Mouse (Mus musculus): Measurements from ENCODE around the gene Zbed4.
"Not testable (repeated sequence)": the region's sequence is repeated elsewhere in the genome, so short reads cannot be mapped to it uniquely, and the experiment has no call there.

Gene Zbed4

DNA sequence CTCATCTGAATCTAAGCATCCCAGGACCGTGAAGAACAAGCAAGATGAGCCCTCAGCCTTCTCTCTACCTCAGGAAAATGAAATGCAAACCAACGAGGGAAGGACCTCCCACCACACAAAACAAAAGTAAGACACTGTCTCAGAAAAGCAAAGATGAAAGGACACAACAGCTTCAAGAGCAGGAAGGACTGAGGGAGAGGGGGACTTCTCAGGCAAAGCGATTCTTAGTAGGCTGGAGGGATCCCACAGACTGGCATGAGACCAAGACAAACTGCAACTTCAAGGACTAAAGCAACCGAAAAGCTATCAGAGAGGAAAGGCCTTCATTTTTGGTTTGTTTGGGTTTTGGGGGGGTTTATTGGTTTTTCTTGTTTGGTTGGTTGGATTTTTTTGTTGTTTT is 15.3 kb upstream of the Zbed4 start:
- DNase-seq (ENCODE audit: low spot score in 2 of 2), result no peak

DNA sequence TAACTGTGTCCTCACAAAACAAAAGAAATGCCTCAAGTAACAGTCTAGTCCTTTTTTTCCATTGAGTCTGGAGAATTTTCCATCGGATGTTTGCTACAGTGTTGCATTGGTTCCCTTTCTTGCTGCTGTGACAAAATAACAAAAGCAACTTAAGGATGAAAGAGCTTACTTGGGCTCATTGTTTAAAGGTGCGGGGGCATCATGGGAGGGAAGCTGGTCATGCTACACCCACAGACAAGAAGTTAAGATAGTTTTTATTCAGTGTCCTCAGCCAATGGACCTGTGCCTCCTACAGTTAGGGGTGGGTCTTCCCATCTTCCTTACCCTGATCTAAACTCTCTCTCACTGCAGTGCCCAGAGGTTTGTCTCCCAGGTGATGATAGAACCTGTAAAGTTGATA is 13.0 kb upstream of the Zbed4 start:
- DNase-seq (ENCODE audit: low spot score in 2 of 2), result no peak

DNA sequence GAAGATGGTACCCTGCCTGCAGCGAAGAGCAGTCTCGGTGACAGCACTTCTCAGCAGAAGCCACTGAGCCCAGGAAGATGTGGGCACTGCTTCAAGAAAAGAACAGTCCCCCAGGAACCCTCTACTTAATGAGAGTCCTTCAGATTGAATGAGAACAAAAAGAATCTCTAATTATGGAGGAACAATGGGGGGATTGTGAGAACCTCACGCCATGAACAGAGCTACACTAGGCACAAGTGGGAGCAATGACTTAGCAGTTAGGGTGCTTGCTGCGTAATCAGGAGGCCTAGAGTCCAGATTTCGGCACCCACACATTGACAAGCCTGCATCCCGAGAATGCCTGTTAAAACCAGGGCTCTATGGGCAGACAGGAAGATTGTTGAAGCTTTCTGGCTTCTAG is 10.1 kb upstream of the Zbed4 start:
- DNase-seq (ENCODE audit: low spot score in 2 of 2), result no peak

DNA sequence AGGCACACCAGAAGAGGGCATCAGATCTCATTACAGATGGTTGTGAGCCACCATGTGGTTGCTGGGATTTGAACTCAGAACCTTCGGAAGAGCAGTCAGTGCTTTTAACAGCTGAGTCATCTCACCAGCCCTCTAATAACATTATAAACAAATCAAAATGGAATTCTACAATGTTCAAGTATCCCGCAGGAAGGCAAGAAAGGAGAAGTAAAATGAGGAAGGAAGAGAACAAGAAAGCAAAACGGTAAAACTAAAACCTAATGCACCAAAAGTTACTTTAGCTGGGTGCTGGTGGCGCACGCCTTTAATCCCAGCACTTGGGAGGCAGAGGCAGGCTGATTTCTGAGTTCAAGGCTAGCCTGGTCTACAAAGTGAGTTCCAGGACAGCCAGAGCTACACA is 8.1 kb upstream of the Zbed4 start:
- not testable (repeated sequence) for DNase-seq (ENCODE audit: low spot score in 2 of 2)

DNA sequence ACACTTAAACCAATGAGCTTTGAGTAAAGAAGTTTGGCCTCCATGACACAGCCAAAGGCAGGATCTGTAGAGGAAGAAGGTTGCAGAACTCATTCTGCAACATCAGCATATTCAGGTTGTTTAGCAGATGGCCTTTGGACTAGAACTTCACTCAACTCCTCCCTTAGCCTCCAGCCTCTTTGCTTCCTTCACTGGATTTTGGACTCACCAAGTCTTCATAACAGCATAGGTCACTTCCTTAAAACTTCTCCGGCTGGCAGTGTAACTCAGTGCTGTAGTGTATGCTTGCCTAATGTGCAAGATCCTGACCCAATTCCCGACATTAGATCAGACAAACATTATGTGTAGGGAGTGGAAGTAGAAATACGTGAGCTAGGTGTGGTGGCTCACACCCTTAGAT is 6.1 kb upstream of the Zbed4 start:
- no peak for DNase-seq (ENCODE audit: low spot score in 2 of 2)

DNA sequence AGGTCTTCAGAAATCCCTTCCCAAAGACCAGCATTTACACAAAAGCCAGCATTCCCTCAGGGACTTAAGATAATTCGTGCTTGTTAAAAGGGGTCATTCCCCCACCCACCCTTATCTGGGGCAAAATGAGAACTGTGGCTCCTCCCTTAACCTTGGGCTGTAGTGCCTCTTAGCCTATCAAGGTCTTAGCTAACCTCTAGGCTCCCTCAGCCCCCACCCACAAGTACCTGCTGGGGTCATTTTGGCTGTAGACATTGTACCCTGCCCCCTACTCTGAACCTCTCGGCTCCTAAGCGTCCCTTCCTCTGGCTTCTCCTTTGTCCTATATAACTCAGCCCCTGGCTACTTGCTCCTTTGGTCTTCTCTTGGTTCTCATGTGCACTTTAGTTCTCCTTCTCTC is 5.5 kb upstream of the Zbed4 start:
- no peak for DNase-seq (ENCODE audit: low spot score in 2 of 2)

DNA sequence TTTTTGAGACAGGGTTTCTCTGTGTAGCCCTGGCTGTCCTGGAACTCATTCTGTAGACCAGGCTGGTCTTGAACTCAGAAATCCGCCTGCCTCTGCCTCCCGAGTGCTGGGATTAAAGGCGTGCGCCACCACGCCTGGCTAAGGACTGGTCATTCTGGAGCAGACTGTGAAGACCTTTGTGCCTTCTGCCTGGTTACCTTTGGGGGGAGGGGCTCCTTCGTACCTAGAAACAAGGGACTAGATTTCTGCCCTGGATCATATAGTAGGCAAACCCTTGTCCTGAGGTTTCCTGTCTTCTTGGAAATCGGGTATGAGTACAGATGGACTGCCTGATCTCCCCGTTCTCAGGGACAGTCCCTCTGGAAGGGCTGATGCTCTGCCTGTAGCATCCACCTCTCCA is 1.8 kb upstream of the Zbed4 start:
- DNase-seq (ENCODE audit: low spot score in 2 of 2), result not testable (repeated sequence)

DNA sequence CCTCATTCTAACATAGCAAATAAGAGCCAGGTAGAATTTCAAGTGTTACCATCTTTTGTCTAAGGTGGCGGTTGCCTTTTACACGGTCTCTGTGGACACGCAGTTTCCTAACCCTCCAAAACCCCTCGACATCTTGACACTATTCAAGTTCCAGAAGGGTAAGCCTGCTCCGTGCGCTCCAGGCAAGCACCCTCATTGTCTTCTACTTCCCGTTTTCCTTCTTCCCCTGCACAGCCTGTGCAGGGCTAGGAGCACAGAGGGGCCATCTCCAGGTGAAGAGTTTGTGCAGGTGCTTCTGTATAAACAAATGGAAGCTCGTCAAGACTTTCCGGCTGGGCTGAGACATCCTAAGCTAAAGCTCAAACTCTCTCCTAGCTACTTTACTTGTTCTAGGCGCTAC is 1.4 kb upstream of the Zbed4 start:
- no peak for DNase-seq (ENCODE audit: low spot score in 2 of 2)

DNA sequence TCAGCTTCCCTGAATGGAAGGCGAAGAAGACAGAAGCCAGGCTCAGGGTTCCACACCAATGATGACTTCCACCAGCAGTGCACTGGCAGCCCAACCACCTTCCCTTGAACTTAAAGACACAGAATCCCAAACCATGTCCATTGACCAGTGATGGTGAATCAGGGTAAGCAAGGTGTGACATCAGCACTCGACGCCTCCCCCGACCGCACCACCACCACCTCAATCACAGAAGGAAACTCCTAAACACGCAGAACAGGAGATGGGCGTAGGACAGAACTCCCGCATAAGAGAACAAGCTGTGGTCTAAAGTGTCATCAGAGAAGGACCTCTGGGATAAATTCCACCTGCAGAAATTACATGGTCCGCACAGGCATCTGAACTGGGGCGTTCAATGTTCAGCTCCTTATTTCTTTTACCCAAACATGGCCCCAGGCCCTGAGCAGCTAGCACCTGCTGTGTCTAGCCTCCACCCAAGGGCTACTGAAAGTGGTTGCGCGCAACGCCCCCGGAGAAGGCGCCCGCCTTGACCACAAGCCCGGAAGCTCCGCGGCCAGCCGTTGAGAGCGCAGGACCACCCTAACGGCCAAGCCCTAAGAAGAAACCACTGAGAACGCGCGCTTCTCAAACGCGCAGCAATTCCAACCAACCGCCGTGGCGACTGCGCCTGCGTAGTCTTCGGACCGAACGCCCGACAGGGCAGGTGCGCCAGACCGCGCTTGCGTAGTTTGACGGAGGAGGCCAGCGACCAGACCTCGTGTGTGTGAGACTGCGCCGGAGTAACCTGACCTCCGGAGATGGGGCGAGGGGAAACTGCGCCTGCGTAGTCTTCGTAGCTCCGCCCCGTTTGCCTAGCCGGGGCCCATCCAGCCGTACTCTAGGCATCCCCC is 540 bp upstream of the Zbed4 start:
- DNase-seq (ENCODE audit: low spot score in 2 of 2), result peak; percentile 97 to 98

DNA sequence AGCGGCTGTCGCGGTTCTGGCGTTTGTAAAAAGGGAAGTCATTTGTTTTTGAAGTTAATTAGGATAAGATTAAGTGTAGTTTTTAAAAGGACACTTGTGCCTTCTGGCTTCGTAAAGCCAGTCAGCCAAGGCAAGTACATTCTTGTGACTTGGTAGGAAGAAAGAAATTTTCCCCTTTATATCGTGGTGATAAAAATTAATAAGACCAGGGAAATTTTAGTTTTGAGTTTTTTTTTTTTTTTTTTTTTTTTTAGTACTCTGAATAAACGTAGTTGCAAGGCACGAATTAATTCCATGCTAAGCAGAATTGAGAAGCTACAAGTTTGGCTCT is 908 bp downstream of the Zbed4 start:
- DNase-seq (ENCODE audit: low spot score in 2 of 2), result no peak

DNA sequence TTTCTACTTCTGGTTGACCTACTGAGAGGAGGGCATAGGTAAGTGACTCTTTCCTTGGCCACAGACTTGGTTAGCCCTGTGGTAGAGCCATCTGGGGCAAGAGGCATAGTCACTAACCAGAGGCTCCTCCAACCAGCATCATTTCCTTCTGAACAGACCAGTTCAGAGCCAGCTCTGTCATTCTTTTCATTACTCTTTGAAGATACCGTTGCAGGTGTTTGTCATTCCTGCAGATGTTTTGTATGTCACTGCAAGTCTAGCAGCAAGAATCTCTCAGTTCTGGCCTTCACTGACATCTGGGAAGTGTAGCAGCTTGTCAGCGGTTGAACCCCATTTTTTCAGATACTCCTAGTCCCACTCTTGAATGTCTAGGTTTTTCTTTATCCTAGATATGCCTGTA is 3.4 kb downstream of the Zbed4 start:
- no peak for DNase-seq (ENCODE audit: low spot score in 2 of 2)

DNA sequence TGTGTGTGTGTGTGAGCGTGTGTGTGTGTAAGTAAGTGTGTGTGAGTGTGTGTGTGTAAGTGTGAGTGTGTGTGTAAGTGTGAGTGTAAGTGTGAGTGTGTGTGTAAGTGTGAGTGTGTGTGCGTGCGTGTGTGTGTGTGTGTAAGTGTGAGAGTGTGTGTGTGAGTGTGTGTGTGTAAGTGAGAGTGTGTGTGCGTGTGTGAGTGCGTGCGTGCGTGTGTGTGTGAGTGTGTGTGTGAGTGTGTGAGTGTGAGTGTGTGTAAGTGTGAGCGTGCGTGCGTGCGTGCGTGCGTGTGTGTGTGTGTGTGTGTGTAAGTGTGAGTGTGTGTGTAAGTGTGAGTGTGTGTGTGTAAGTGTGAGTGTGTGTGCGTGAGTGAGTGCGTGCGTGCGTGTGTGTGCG is 4.3 kb downstream of the Zbed4 start:
- DNase-seq (ENCODE audit: low spot score in 2 of 2), result no peak

DNA sequence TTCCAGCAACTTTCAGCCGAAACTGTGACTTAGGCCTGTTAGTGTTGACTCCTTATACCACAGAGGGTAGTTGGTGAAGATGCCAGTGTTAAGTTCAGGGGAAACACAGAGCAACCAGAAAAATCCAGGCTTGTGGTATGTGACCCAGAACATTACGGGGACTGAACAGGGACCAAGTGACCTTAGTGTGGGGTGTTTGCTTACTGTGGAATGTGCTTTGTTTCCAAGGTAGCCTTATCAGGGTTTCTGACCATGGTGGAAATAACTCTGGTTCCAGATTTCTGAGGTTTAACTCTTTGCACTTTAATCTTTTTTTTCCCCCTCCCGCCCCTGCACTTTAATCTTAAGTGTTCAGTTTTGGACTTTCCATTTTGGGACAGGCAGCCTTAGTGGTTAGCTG is 6.6 kb downstream of the Zbed4 start:
- DNase-seq (ENCODE audit: low spot score in 2 of 2), result no peak

DNA sequence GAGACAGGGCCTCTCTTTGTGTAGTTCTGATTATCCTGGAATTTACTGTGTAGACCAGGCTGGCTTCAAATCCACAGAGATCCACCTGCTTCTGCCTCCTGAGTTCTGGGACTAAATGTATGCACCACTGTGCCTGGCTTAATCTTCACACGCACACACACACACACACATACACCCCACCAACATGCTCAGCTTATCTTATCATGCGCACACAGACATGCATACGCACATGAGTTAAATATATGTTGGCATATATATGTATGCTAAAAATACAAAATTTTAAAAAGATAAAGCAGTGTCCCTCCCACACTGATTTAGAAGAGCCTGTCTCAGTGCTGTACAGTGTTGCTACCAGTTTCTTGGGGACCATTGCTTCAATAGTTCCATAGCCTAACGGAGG is 10.1 kb downstream of the Zbed4 start:
- no peak for DNase-seq (ENCODE audit: low spot score in 2 of 2)

DNA sequence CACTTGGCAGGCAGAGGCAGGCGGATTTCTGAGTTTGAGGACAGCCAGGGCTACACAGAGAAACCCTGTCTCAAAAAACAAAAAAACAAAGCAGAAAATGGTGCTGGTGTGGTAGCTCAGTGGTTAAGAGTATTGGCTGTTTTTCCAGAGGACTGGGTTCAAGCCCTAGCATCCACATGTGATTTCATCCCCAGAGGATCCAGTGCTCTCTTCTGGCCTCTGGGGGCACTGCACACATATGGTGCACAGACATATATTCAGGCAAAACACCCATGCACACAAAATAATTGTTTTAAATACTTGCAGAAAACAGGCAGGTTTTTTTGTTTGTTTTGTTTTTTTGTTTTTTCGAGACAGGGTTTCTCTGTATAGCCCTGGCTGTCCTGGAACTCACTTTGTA is 14.7 kb downstream of the Zbed4 start:
- not testable (repeated sequence) for DNase-seq (ENCODE audit: low spot score in 2 of 2)

DNA sequence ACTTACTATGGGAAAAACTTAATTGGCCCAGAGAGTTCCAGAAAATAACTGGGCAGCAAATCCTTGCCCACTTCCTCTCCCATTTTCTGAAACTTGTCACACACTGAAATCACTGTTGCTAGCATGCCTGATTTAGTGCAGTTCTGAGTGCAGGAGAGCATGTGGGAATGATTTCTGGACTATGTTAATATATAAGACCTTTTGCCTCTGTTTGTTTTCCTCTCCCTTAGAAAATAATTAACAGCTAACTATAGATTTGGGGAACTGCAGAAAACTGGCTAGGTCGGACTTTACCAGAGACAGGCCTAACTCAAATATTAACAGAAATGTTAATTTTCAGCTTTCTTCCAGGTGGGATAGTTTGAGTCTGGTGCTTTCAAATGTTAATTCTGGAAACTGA is 17.1 kb downstream of the Zbed4 start:
- no peak for DNase-seq (ENCODE audit: low spot score in 2 of 2)

DNA sequence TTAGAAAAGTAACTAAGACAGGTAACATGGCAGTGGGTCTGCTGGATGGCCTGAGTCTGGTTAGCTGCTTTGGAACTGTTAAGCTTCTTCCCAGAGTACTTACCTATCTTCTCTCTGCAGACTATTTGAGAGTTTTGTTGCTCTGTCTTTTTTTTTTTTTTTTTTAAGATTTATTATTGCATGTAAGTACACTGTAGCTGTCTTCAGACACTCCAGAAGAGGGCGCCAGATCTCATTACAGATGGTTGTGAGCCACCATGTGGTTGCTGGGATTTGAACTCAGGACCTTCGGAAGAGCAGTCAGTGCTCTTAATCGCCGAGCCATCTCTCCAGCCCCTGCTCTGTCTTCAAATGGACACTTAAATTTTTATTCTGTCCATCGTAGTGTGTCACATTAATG is 23.2 kb downstream of the Zbed4 start:
- not testable (repeated sequence) for DNase-seq (ENCODE audit: low spot score in 2 of 2)

DNA sequence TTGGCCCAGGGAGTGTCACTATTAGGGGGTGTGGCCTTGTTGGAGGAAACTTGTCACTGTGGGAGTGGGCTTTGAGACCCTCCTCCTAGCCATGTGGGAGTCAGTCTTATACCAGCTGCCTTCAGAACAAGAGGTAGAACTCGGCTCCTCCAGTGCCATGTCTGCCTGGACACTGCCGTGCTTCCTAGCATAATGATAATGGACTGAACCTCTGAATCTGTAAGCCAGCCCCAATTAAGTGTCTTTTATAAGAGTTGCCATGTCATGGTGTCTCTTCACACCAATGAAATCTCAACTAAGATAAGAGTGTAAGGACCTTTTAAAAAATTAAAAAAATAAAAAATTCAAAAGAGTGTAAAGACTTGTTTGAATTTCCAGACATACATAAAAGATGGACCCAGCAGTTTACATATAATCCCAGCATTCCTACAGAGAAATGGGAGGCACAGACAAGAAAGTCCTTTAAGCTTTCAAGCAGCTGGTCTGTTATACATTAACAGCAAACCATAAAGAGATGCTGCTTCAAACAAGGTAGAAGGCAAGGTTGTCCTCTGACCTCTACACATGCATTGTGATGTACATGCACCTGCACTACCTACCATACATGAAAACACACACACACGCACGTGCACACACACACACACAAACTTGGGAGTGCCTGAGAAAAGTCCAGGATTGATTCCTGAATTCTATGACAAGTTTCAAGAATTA is 40.8 kb downstream of the Zbed4 start:
- no peak for DNase-seq (ENCODE audit: low spot score in 2 of 2)

DNA sequence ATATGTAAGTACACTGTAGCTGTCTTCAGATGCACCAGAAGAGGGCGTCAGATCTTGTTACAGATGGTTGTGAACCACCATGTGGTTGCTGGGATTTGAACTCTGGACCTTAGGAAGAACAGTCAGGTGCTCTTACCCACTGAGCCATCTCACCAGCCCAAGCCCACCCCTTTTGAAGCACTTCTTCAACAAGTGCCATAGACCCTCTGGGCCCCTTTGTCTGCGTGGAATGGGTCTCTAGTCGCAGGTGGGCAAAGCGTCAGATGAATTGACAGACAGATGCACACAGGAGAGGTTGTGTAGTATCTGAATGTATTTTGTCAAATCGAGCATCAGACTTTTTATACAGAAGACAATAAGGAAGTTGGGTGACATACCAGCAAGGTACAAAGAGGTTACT is 43.3 kb downstream of the Zbed4 start:
- DNase-seq (ENCODE audit: low spot score in 2 of 2), result not testable (repeated sequence)

DNA sequence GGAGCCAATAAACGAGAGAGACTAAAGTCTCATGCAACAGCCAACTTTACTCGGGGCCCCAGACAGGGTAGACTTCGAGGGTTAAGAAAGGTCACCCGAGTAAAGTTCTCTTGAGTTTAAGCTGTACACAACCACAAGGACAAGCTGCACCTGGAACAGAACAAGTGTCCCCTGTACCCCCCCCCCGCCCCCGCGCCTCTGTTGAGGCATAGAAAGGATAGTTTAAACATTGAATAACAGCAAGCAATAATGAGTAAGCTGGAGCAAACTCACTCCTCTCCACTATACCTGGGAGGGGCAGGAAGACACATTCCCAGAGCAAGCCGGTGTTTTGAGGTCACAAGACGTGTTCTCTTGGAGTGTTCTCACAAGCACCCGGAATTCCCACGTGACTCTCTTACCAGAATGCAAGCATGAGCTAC is 48.5 kb downstream of the Zbed4 start:
- no peak for DNase-seq (ENCODE audit: low spot score in 2 of 2)

DNA sequence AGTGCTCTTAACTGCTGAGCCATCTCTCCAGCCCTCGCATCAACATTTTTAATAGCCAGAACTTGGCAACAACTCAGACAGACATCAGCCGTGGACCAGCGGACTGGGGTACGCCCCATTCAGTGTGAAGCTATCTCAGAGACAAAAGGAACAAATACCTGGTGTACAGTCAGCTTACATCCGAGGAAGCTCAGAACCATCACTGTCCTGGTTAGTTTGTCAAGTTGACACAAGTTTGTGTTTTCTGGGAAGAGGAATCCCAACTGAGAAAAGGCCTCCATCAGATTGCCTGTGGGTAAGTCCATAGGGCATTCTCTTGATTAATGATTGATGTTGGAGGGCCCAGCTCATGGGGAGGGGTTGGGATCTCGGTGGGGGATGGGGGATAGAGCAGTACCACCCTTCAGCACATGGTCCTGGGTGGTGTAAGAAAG is 49.5 kb downstream of the Zbed4 start:
- no peak for DNase-seq (ENCODE audit: low spot score in 2 of 2)

DNA sequence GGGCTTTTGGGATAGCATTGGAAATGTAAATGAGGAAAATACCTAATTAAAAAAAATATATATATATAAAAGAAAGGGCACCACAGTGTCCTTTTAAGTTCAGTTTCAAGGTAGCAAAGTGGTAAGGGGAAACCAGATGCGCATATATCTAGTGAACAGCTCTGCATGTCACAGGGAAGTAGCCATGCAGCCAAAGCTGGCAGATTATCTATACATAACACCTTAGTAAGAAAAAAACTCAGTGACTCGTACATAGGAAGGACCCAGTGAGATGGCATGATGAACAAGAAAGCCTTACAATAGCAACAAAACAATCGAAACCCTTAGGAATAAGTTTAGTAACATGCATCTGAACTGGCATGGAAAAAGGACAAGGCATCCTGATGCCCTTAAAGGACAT is 50.4 kb downstream of the Zbed4 start:
- no peak for DNase-seq (ENCODE audit: low spot score in 2 of 2)

DNA sequence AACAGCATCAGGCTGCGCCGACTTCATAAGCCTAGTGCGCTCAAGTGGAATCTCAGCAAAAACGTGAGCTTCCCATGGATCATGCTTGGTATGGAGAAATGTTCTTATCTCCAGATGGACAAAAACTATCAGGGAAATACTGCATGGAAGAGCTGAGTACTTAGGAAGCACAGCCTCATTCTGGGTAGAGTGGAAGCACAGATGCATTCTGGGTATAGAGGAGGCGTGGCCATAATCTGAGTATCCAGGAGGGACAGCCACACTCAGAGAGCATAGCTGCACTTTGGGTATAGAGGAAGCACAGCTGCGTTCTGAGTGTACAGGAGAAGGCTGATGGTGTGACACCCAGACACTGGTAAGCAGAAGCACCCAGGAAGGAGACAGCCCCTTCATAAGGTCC is 50.9 kb downstream of the Zbed4 start:
- no peak for DNase-seq (ENCODE audit: low spot score in 2 of 2)
